Mouse (Mus musculus): Measurements from ENCODE around the gene Upf2. TPM values are rescaled to one million over a fixed set of nuclear protein-coding genes. Genes with fewer than 3 reads are reported as not detected.

The Upf2 gene
- total and polyA plus RNA-seq, 3 experiments: 2.9 to 16.7 (median 16.2) TPM

- Histone ChIP-seq H3K9ac (ENCODE audit: low read depth, low read length) (no peak overlapping the region), H3K36me3 (ENCODE audit: control insufficient read depth, insufficient read depth, low read length) (no peaks in the 10 kb centered on the region), H3K4me1 (ENCODE audit: control insufficient read depth, insufficient read depth, low read length) (no peaks in the 10 kb centered on the region), H3K79me2 (replicated peaks; ENCODE audit: control insufficient read depth, insufficient read depth, low read length) (no peaks in the 10 kb centered on the region), H3K27me3 (ENCODE audit: control insufficient read depth, insufficient read depth, low read length) (no peaks in the 10 kb centered on the region), H3K27ac (no peak overlapping the region), H3K4me3 (no peak overlapping the region)
- TF ChIP-seq EP300 (IDR thresholded peaks at IDR 0.05; ENCODE audit: insufficient read depth, low read depth, low read length) (no peak), CTCF (IDR thresholded peaks at IDR 0.05) (no peak), POLR2A (IDR thresholded peaks at IDR 0.05; ENCODE audit: insufficient read depth, low read depth, low read length) (no peak)
- WGBS: 74% methylated on average over 6 of the region's 6 CpGs
- no peak for DNase-seq
- intact Hi-C loops (cut with DNase I): no loop called here
These were observed 15.2 kb upstream of the Upf2 start for GRCm38 (mm10) chr2:5936068-5936467.

GRCm38 (mm10) chr2:5936550-5936949, 14.7 kb upstream of the Upf2 start:
- Histone ChIP-seq H3K27me3 (ENCODE audit: control insufficient read depth, insufficient read depth, low read length) (no peaks in the 10 kb centered on the region), H3K9ac (ENCODE audit: low read depth, low read length) (no peak overlapping the region), H3K4me3 (no peak overlapping the region), H3K4me1 (ENCODE audit: control insufficient read depth, insufficient read depth, low read length) (no peaks in the 10 kb centered on the region), H3K27ac (no peak overlapping the region), H3K79me2 (replicated peaks; ENCODE audit: control insufficient read depth, insufficient read depth, low read length) (no peaks in the 10 kb centered on the region), H3K36me3 (ENCODE audit: control insufficient read depth, insufficient read depth, low read length) (no peaks in the 10 kb centered on the region)
- intact Hi-C loops (cut with DNase I): no loop called here
- TF ChIP-seq EP300 (IDR thresholded peaks at IDR 0.05; ENCODE audit: insufficient read depth, low read depth, low read length) (no peak), CTCF (IDR thresholded peaks at IDR 0.05) (no peak)
- DNase-seq: no peak
- 91% methylated on average over 4 of the region's 4 CpGs for WGBS

- H3K9ac ChIP-seq (ENCODE audit: low read depth, low read length): no peak overlapping the region
- H3K27ac ChIP-seq: no peak overlapping the region
- intact Hi-C loops (cut with DNase I): no loop called here
- H3K27me3 ChIP-seq (ENCODE audit: control insufficient read depth, insufficient read depth, low read length): no peaks in the 10 kb centered on the region
- no peaks in the 10 kb centered on the region for H3K36me3 ChIP-seq (ENCODE audit: control insufficient read depth, insufficient read depth, low read length)
- no peak for TF ChIP-seq CTCF (IDR thresholded peaks at IDR 0.05)
- no peak for TF ChIP-seq POLR2A (IDR thresholded peaks at IDR 0.05; ENCODE audit: insufficient read depth, low read depth, low read length)
- WGBS: 84% methylated on average over 3 of the region's 3 CpGs
- no peak for DNase-seq
- no peaks in the 10 kb centered on the region for H3K4me1 ChIP-seq (ENCODE audit: control insufficient read depth, insufficient read depth, low read length)
- no peak overlapping the region for H3K4me3 ChIP-seq
- no peaks in the 10 kb centered on the region for H3K79me2 ChIP-seq (replicated peaks; ENCODE audit: control insufficient read depth, insufficient read depth, low read length)
These were observed 11.9 kb upstream of the Upf2 start for GRCm38 (mm10) chr2:5939319-5939718.

- TF ChIP-seq CTCF (IDR thresholded peaks at IDR 0.05): no peak
- no peak for TF ChIP-seq EP300 (IDR thresholded peaks at IDR 0.05; ENCODE audit: insufficient read depth, low read depth, low read length)
- TF ChIP-seq POLR2A (IDR thresholded peaks at IDR 0.05; ENCODE audit: insufficient read depth, low read depth, low read length): no peak
- Histone ChIP-seq H3K4me3 (no peak overlapping the region), H3K9ac (ENCODE audit: low read depth, low read length) (no peak overlapping the region), H3K4me1 (ENCODE audit: control insufficient read depth, insufficient read depth, low read length) (no peaks in the 10 kb centered on the region), H3K79me2 (replicated peaks; ENCODE audit: control insufficient read depth, insufficient read depth, low read length) (no peaks in the 10 kb centered on the region), H3K36me3 (ENCODE audit: control insufficient read depth, insufficient read depth, low read length) (no peaks in the 10 kb centered on the region), H3K27me3 (ENCODE audit: control insufficient read depth, insufficient read depth, low read length) (no peaks in the 10 kb centered on the region), H3K27ac (no peak overlapping the region)
- WGBS: 89% methylated on average over 14 of the region's 14 CpGs
- intact Hi-C loops (cut with DNase I): no loop called here
- no peak for DNase-seq
These were observed 11.4 kb upstream of the Upf2 start for GRCm38 (mm10) chr2:5939911-5940310.

- TF ChIP-seq POLR2A (IDR thresholded peaks at IDR 0.05; ENCODE audit: insufficient read depth, low read depth, low read length) (no peak), CTCF (IDR thresholded peaks at IDR 0.05) (no peak), EP300 (IDR thresholded peaks at IDR 0.05; ENCODE audit: insufficient read depth, low read depth, low read length) (no peak)
- Histone ChIP-seq H3K36me3 (ENCODE audit: control insufficient read depth, insufficient read depth, low read length) (no peaks in the 10 kb centered on the region), H3K4me1 (ENCODE audit: control insufficient read depth, insufficient read depth, low read length) (no peaks in the 10 kb centered on the region), H3K9ac (ENCODE audit: low read depth, low read length) (no peak overlapping the region), H3K27me3 (ENCODE audit: control insufficient read depth, insufficient read depth, low read length) (no peaks in the 10 kb centered on the region), H3K4me3 (no peak overlapping the region), H3K27ac (no peak overlapping the region), H3K79me2 (replicated peaks; ENCODE audit: control insufficient read depth, insufficient read depth, low read length) (no peaks in the 10 kb centered on the region)
- no peak for DNase-seq
- 93% methylated on average over 9 of the region's 9 CpGs for WGBS
- intact Hi-C loops (cut with DNase I): no loop called here
These were observed 10.3 kb upstream of the Upf2 start for GRCm38 (mm10) chr2:5940936-5941335.

GRCm38 (mm10) chr2:5941861-5942415, 9.3 kb upstream of the Upf2 start:
- no peaks in the 10 kb centered on the region for H3K36me3 ChIP-seq (ENCODE audit: control insufficient read depth, insufficient read depth, low read length)
- peak overlapping the region; percentile 73 for H3K4me3 ChIP-seq
- intact Hi-C loops (cut with DNase I): no loop called here
- peak overlapping the region; percentile 72 for H3K9ac ChIP-seq (ENCODE audit: low read depth, low read length)
- no peaks in the 10 kb centered on the region for H3K4me1 ChIP-seq (ENCODE audit: control insufficient read depth, insufficient read depth, low read length)
- no peaks in the 10 kb centered on the region for H3K79me2 ChIP-seq (replicated peaks; ENCODE audit: control insufficient read depth, insufficient read depth, low read length)
- H3K27me3 ChIP-seq (ENCODE audit: control insufficient read depth, insufficient read depth, low read length): no peaks in the 10 kb centered on the region
- H3K27ac ChIP-seq: peak overlapping the region; percentile 73; the same call in 1 of the 2 replicates
- TF ChIP-seq CTCF (IDR thresholded peaks at IDR 0.05) (no peak), EP300 (IDR thresholded peaks at IDR 0.05; ENCODE audit: insufficient read depth, low read depth, low read length) (no peak), POLR2A (IDR thresholded peaks at IDR 0.05; ENCODE audit: insufficient read depth, low read depth, low read length) (no peak)
- DNase-seq: no peak
- 61% methylated on average over 11 of the region's 11 CpGs for WGBS

Measured in heart, adult 2 months (tissue).